Mouse (Mus musculus) brain, embryonic 14.5 days (tissue): ENCODE data around the gene Ece1. TPM values are rescaled to one million over a fixed set of nuclear protein-coding genes. Genes with fewer than 3 reads are reported as not detected.

Experiments used
- DNase-seq: peaks from one replicate; pipeline ENCODE4 v3.0.0-alpha.2; 2011; ENCODE audit warnings: low read depth
- CTCF ChIP-seq: fragments of 200-500 bp; IDR thresholded peaks from 2 replicates; pipeline ENCODE4 v1.5.1; 2012; ENCODE audit warnings: inconsistent platforms, mild to moderate bottlenecking, moderate library complexity, borderline replicate concordance; ENCODE audit not compliant: insufficient read depth, insufficient read length; ENCODE audit errors: extremely low read depth
- POLR2A ChIP-seq: fragments of 200-500 bp; IDR thresholded peaks from 2 replicates; pipeline ENCODE4 v1.6.1; 2012; ENCODE audit warnings: mild to moderate bottlenecking, inconsistent platforms, borderline replicate concordance; ENCODE audit not compliant: poor library complexity, insufficient read depth, insufficient read length, severe bottlenecking; ENCODE audit errors: extremely low read depth
- polyA plus RNA-seq: library from polyadenylated mRNA; depleted of rRNA; stranded (reverse); fragments of >200 nt; gene quantifications from 2 replicates; pipeline ENCODE4 v1.2.3, GENCODE M21; 2012

Gene Ece1
- polyA plus RNA-seq, 1 experiment: 15.8 TPM

- TF ChIP-seq POLR2A: no peak
- TF ChIP-seq CTCF: no peak
Observed at GRCm38 (mm10) chr4:137862516-137863240, 641 bp downstream of the Ece1 start.

GRCm38 (mm10) chr4:137864031-137864430, 2.0 kb downstream of the Ece1 start:
- no peak for DNase-seq
- TF ChIP-seq POLR2A (no peak), CTCF (no peak)

More at GRCm38 (mm10) chr4:137862516-137863240, 641 bp downstream of the Ece1 start:
- DNase-seq: peak; percentile 23

- peak; percentile 24 for DNase-seq
- TF ChIP-seq CTCF: no peak
- TF ChIP-seq POLR2A: no peak
Observed at GRCm38 (mm10) chr4:137864769-137865168, 2.7 kb downstream of the Ece1 start.

GRCm38 (mm10) chr4:137865221-137865641, 3.2 kb downstream of the Ece1 start:
- DNase-seq: peak; percentile 19
- no peak for TF ChIP-seq POLR2A

GRCm38 (mm10) chr4:137866206-137866863, 4.3 kb downstream of the Ece1 start:
- TF ChIP-seq POLR2A (no peak), CTCF (no peak)
- DNase-seq: peak; percentile 71

GRCm38 (mm10) chr4:137867225-137867624, 5.2 kb downstream of the Ece1 start:
- TF ChIP-seq CTCF (no peak), POLR2A (no peak)
- DNase-seq: no peak

- DNase-seq: no peak
Observed at GRCm38 (mm10) chr4:137867675-137868257, 5.7 kb downstream of the Ece1 start.

GRCm38 (mm10) chr4:137869667-137870274, 7.7 kb downstream of the Ece1 start:
- TF ChIP-seq POLR2A: no peak
- TF ChIP-seq CTCF: no peak
- peak; percentile 82 for DNase-seq

More at GRCm38 (mm10) chr4:137867675-137868257, 5.7 kb downstream of the Ece1 start:
- TF ChIP-seq POLR2A (no peak), CTCF (0 out of 2 replicates have a peak, but pooled peaks have one; percentile 17)

- TF ChIP-seq CTCF (no peak; the same call in 1 of the 2 replicates), POLR2A (no peak)
Observed at GRCm38 (mm10) chr4:137870979-137871378, 8.9 kb downstream of the Ece1 start.

GRCm38 (mm10) chr4:137871431-137871830, 9.4 kb downstream of the Ece1 start:
- TF ChIP-seq POLR2A: no peak
- TF ChIP-seq CTCF: no peak

More at GRCm38 (mm10) chr4:137870979-137871378, 8.9 kb downstream of the Ece1 start:
- no peak for DNase-seq

GRCm38 (mm10) chr4:137874337-137874736, 12.3 kb downstream of the Ece1 start:
- TF ChIP-seq CTCF (no peak), POLR2A (no peak)
- no peak for DNase-seq

More at GRCm38 (mm10) chr4:137871431-137871830, 9.4 kb downstream of the Ece1 start:
- DNase-seq: no peak

- DNase-seq: no peak
- TF ChIP-seq POLR2A (no peak), CTCF (no peak)
Observed at GRCm38 (mm10) chr4:137874826-137875225, 12.8 kb downstream of the Ece1 start.

GRCm38 (mm10) chr4:137875466-137876092, 13.5 kb downstream of the Ece1 start:
- no peak for DNase-seq
- no peak for TF ChIP-seq POLR2A
- TF ChIP-seq CTCF: no peak

- no peak for DNase-seq
- TF ChIP-seq POLR2A (no peak), CTCF (no peak)
Observed at GRCm38 (mm10) chr4:137876834-137877233, 14.8 kb downstream of the Ece1 start.
